Mouse (Mus musculus) hindbrain, embryonic 12.5 days (tissue): ENCODE results near the gene Pkp4. TPM values are rescaled to one million over a fixed set of nuclear protein-coding genes. Genes with fewer than 3 reads are reported as not detected.

Experiments used
- ATAC-seq: fragments of 200-750 bp; cut with Nextera tagmentation; 2 replicates; pipeline ENCODE4 v1.8.0; 2017; ENCODE audit warnings: moderate TSS enrichment; ENCODE audit not compliant: low FRiP score
- H3K27ac ChIP-seq: fragments of 300-500 bp; sonication (generic); 2 replicates; pipeline ENCODE4 v1.5.1; 2016; ENCODE audit warnings: mild to moderate bottlenecking
- H3K27me3 ChIP-seq: fragments of 300-500 bp; sonication (generic); 2 replicates; pipeline ENCODE4 v1.6.1; 2016; ENCODE audit warnings: mild to moderate bottlenecking
- H3K36me3 ChIP-seq: fragments of 300-500 bp; sonication (generic); 2 replicates; pipeline ENCODE4 v1.6.1; 2016; ENCODE audit warnings: mild to moderate bottlenecking
- H3K4me1 ChIP-seq: fragments of 300-500 bp; sonication (generic); 2 replicates; pipeline ENCODE4 v1.6.1; 2016
- H3K4me2 ChIP-seq: fragments of 300-500 bp; sonication (generic); replicated peaks from 2 replicates; pipeline ENCODE4 v1.6.1; 2016; ENCODE audit warnings: mild to moderate bottlenecking
- H3K4me3 ChIP-seq: fragments of 300-500 bp; sonication (generic); 2 replicates; pipeline ENCODE4 v1.5.1; 2016; ENCODE audit warnings: mild to moderate bottlenecking
- H3K9ac ChIP-seq: fragments of 300-500 bp; sonication (generic); 2 replicates; pipeline ENCODE4 v1.6.1; 2016; ENCODE audit warnings: mild to moderate bottlenecking, moderate library complexity
- H3K9me3 ChIP-seq: fragments of 300-500 bp; sonication (generic); replicated peaks from 2 replicates; pipeline ENCODE4 v1.6.1; 2016; ENCODE audit warnings: mild to moderate bottlenecking
- WGBS: fragments of 180-500 bp; shearing (Covaris S2); methylation state at CpG from one replicate; pipeline ENCODE4 v1.1.7; 2016; 5-methylcytosine and 5-hydroxymethylcytosine counted together
- polyA plus RNA-seq: library from polyadenylated mRNA; unstranded; fragments of >200 nt; fragmentation: Nextera tagmentation; extraction: Ambion mirVana; gene quantifications from 2 replicates; pipeline ENCODE4 v1.2.1, GENCODE M21; 2016

Pkp4 gene
- polyA plus RNA-seq, 1 experiment from 2014 or later: 20.0 TPM

DNA sequence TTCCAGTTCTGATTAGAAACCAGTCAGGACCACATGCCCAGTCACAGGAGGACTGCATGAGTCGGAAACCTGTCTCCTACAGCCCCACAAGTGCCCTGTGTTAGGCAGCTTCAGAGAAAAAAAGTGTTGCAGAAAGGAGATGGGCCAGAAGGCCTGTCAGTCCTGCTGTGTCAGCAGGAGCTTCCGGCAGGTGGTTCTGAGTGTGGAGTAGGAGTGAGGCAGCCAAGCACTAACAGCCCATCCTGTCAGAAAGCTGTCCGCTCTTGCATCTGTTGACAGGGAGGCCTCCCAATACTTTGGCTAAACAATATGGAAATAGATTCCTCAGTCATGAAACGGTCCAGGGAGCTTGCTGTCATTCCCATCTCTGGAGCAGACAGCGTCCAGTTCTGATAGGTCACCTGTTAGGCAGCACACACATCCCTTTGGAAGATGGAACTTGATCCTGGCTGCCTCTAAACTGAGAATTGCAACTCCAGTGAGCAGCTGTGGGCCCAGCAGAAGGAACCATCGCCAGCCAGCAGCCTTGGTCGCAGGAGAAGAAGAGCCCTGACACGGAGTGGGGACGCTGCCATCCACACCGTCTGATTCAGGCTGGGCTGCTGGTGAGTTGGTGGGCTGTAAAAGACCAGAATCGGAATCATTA lies 68.7 kb downstream of the Pkp4 start:
- H3K9ac ChIP-seq: no peak overlapping the region
- no peaks in the 10 kb centered on the region; the same call in 1 of the 2 replicates for H3K36me3 ChIP-seq
- no peak overlapping the region for H3K4me2 ChIP-seq
- H3K9me3 ChIP-seq: no peaks in the 10 kb centered on the region
- H3K27ac ChIP-seq: no peak overlapping the region
- 0 out of 2 replicates have a peak, but pooled peaks cover 2% of the 10 kb centered on the region for H3K4me1 ChIP-seq
- no peak overlapping the region for H3K4me3 ChIP-seq
- ATAC-seq: no peak
- no peaks in the 10 kb centered on the region for H3K27me3 ChIP-seq
- WGBS: 86% methylated on average over 11 of the region's 11 CpGs

DNA sequence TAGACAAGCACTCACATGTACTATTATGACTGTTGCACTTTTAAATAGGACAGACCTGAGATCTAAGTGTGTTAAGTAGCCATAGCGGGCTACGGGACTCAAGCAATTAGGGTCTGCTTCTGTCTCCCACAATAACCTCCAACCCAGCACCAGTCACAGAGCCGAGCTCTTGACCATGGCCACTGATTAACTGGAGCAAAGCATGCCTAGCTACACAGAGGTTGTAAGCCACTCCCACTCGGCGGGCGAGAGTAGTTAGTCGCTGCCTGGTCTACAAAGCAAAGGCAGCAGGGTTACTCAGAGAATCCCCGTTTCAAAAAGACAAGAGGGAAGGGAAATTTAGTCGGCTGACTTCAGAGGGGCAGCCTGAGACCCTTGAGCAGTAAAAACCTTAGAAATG lies 70.0 kb downstream of the Pkp4 start:
- no peak overlapping the region for H3K4me2 ChIP-seq
- no peaks in the 10 kb centered on the region for H3K9me3 ChIP-seq
- no peaks in the 10 kb centered on the region; the same call in 1 of the 2 replicates for H3K36me3 ChIP-seq
- no peak overlapping the region for H3K27ac ChIP-seq
- H3K9ac ChIP-seq: no peak overlapping the region
- 0 out of 2 replicates have a peak, but pooled peaks cover 2% of the 10 kb centered on the region for H3K4me1 ChIP-seq
- H3K4me3 ChIP-seq: no peak overlapping the region
- no peak for ATAC-seq
- 41% methylated on average over 9 of the region's 9 CpGs for WGBS
- H3K27me3 ChIP-seq: no peaks in the 10 kb centered on the region

DNA sequence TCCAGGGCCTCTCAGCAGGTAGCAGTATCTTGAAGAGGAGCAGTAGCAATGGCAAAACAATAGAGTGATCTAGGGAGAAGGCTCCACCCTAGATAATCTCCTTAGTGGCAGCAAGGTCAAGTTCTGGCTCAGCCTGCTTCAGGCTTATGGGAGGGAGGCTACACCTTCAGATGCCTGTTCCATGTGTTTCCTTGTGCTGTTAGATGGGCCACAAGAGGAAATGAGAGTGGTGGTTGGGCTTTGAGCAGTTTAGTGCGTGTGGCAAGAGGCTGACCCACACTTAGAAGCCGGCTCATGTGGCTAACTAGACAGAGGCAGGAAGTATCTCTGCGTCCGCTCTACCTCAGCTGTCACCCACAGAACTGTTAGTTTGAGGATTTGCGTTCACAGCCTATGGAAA lies 70.9 kb downstream of the Pkp4 start:
- no peak for ATAC-seq
- Histone ChIP-seq H3K27ac (no peak overlapping the region), H3K36me3 (no peaks in the 10 kb centered on the region; the same call in 1 of the 2 replicates), H3K9me3 (no peaks in the 10 kb centered on the region), H3K4me1 (0 out of 2 replicates have a peak, but pooled peaks cover 2% of the 10 kb centered on the region), H3K27me3 (no peaks in the 10 kb centered on the region), H3K9ac (no peak overlapping the region), H3K4me2 (no peak overlapping the region), H3K4me3 (no peak overlapping the region)
- 90% methylated on average over 5 of the region's 5 CpGs for WGBS

DNA sequence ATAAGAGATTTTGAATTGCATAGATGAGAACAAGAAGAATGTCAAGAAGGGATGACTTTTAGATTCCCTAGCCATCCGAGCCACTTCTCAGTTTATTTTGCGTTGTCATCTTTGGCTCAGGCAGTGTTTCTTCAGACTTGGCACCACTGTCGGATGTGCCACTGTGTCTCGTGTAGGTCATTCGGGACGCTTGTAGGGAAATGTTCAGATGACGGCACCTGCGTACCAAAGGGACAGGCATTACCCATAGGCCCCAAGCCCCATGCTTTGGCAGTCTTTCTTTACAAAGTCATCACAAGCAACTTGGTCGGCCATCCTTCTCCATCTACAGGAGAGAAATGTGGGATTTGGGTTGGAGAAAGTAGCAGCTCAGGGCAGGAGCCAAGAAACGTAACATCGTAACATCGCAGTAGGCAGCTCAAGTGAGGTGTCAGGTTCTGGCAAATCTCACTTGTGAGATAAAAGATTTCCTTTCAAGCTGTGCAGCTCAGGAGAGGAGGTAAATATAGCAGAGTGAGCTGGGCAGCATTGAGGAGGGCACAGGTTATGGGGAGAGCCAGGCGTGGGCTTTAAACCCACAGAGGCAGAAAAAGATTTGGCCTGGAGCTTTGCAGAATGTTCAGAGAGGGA lies 72.8 kb downstream of the Pkp4 start:
- H3K4me2 ChIP-seq: no peak overlapping the region
- 0 out of 2 replicates have a peak, but pooled peaks cover 2% of the 10 kb centered on the region for H3K4me1 ChIP-seq
- no peak overlapping the region for H3K4me3 ChIP-seq
- H3K9ac ChIP-seq: no peak overlapping the region
- H3K36me3 ChIP-seq: no peaks in the 10 kb centered on the region; the same call in 1 of the 2 replicates
- H3K9me3 ChIP-seq: no peaks in the 10 kb centered on the region
- H3K27ac ChIP-seq: no peak overlapping the region
- no peaks in the 10 kb centered on the region for H3K27me3 ChIP-seq
- 92% methylated on average over 13 of the region's 13 CpGs for WGBS
- ATAC-seq: no peak

DNA sequence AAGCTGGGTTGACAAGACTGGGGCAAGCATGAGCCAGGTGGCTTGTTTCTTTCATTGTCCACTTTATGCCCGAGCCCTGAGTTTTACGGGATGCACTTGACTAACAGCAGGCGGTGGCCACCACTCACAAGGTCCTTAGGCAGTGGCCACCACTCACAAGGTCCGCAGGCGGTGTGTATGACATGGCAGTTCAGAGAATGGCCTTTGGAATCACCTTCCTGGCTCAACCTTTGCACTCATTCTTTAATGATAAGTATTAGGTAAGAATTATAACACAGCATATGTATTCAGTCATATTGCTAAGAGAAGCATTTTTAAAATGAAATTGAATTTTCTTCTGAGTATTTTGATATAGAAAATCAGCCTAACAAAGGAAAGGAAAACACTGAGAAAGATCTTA lies 73.3 kb downstream of the Pkp4 start:
- H3K4me2 ChIP-seq: no peak overlapping the region
- H3K27ac ChIP-seq: no peak overlapping the region
- no peak overlapping the region for H3K4me3 ChIP-seq
- no peak overlapping the region for H3K9ac ChIP-seq
- H3K27me3 ChIP-seq: no peaks in the 10 kb centered on the region
- WGBS: 88% methylated on average over 5 of the region's 5 CpGs
- H3K36me3 ChIP-seq: no peaks in the 10 kb centered on the region; the same call in 1 of the 2 replicates
- 0 out of 2 replicates have a peak, but pooled peaks cover 2% of the 10 kb centered on the region for H3K4me1 ChIP-seq
- H3K9me3 ChIP-seq: no peaks in the 10 kb centered on the region
- ATAC-seq: no peak

DNA sequence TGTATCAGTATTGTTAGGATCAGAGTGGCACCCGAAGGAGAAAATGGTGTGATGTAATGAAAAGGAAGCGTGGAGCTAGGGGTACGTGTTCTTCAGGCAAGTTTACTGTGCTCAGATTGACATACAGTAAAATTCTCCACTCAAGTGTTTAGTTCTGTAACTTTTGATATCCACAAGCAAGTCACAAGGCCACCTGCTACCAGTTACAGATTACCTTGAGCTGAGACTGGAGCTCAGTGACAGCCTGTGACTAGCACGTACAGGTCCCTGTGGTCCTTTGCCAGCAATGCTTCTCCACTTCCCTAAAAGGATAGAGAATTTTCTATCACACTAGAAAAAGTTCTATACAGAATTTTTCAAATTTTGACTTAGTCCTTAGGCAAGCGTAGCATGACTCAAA lies 73.9 kb downstream of the Pkp4 start:
- ATAC-seq: no peak
- no peak overlapping the region for H3K4me2 ChIP-seq
- H3K27me3 ChIP-seq: no peaks in the 10 kb centered on the region
- H3K36me3 ChIP-seq: no peaks in the 10 kb centered on the region; the same call in 1 of the 2 replicates
- WGBS: 95% methylated on average over 5 of the region's 5 CpGs
- H3K4me1 ChIP-seq: no peaks in the 10 kb centered on the region
- H3K4me3 ChIP-seq: no peak overlapping the region
- H3K9ac ChIP-seq: no peak overlapping the region
- H3K9me3 ChIP-seq: no peaks in the 10 kb centered on the region
- no peak overlapping the region for H3K27ac ChIP-seq

DNA sequence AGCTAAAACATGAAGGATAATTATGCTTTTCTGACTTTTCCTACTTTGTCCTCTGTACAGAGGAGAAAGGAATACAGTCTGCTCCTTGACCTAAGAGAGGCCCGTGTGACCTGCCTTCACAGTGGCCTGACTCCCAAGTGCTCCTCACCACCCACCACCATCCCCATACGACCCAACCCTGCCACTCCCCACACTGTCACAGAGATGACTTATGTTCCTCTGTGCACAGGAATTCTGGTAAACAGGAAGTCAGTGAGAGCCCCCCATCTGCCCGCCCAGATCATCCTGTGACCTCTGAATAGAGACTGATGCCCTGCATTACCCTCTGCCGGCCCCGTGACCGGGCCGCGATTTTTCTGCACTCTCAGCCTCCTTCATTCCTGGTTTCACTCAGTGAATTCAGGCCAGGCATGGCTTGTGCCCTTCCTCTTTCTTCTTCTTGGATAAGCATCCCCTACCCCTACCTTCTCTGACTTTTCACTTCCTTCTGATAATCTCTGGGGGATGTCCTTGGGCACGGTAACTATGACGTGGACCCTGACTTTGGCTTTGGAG lies 79.3 kb downstream of the Pkp4 start:
- no peak for ATAC-seq
- no peak overlapping the region for H3K27ac ChIP-seq
- WGBS: 87% methylated on average over 10 of the region's 10 CpGs
- no peaks in the 10 kb centered on the region for H3K27me3 ChIP-seq
- H3K36me3 ChIP-seq: 0 out of 2 replicates have a peak, but pooled peaks cover 3% of the 10 kb centered on the region
- H3K4me1 ChIP-seq: no peaks in the 10 kb centered on the region
- H3K4me2 ChIP-seq: no peak overlapping the region
- no peaks in the 10 kb centered on the region for H3K9me3 ChIP-seq
- no peak overlapping the region for H3K4me3 ChIP-seq
- no peak overlapping the region for H3K9ac ChIP-seq

DNA sequence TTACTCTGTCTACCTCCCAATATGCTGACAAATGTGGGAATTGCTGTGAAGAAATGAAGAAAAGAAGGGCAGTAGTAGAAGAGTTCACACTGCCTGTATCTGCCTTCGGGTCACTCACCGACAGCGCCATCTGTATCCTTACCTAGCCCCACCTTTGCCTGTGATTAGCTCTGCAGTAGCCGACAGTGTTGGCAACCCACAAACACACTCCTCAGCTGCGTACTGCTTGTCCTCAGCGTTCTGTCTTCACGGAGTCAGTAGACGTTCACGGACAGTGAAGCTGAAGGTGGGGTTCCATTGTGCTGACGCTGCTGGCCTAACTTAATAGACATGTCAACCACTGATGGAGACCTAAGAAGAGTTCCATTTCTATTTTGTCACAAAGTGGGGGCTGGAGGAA lies 81.5 kb downstream of the Pkp4 start:
- Histone ChIP-seq H3K9ac (no peak overlapping the region), H3K27ac (no peak overlapping the region), H3K36me3 (0 out of 2 replicates have a peak, but pooled peaks cover 3% of the 10 kb centered on the region), H3K9me3 (no peaks in the 10 kb centered on the region), H3K4me3 (no peak overlapping the region), H3K4me1 (no peaks in the 10 kb centered on the region), H3K4me2 (no peak overlapping the region), H3K27me3 (no peaks in the 10 kb centered on the region)
- WGBS: 92% methylated on average over 10 of the region's 10 CpGs
- ATAC-seq: no peak; the same call in 1 of the 2 replicates

DNA sequence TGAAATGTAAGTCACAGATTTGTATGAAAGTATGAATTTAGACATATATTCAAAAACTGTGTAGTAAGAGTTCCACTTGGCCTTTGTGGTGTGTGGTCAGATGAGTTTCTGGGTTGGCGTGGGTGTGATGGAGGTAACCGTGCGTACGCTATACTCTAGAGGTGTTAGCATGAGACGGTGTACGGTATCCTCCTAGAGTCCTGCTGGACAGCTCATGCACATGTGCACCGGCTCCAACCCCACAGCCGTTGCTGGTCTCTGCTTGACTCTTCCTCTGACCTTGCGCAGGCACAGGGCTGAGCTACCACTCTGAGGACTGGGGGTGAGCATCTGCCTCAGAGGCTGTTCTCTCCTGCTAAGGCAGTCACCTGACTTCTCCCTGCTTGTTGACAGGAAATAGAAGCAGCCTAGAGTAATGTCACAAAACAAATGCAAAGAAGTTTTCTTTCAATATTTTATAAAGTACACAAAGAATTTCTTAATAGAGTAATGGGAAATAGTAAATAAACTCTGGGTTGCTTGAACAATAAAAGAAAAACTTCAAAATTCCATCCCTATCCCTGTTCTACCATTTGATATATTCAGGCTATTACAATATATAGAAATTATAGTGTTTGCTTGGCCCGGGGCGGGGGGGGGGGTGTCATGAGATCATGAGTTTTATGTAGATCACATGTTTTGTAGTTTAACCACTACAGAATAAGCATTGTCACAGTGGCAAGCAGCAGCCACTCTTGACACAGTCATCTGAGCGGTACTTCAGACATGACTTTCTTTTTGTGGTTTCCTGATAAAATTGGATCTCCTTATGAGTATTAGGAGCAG lies 83.8 kb downstream of the Pkp4 start:
- WGBS: 95% methylated on average over 12 of the region's 12 CpGs
- Histone ChIP-seq H3K27me3 (no peaks in the 10 kb centered on the region), H3K9me3 (no peaks in the 10 kb centered on the region), H3K4me3 (no peak overlapping the region), H3K9ac (no peak overlapping the region), H3K4me1 (no peaks in the 10 kb centered on the region), H3K27ac (no peak overlapping the region), H3K4me2 (no peak overlapping the region), H3K36me3 (0 out of 2 replicates have a peak, but pooled peaks cover 3% of the 10 kb centered on the region)
- ATAC-seq: no peak

DNA sequence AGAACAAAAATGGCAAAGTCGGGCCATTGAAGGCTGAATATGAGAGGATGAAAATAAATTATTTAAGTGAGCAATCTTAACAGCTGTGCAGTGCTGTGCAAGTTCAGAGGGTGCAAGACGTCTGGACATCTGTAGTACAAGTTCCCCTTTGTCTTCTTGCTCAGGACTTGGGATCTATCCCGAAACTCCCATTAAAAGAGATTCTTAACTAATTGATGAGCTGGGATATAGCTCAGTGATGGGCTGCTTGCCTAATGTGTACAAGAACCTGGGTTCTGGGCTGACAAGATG lies 84.4 kb downstream of the Pkp4 start:
- Histone ChIP-seq H3K9ac (no peak overlapping the region), H3K4me1 (no peaks in the 10 kb centered on the region), H3K27ac (no peak overlapping the region), H3K27me3 (no peaks in the 10 kb centered on the region), H3K9me3 (no peaks in the 10 kb centered on the region), H3K4me3 (no peak overlapping the region), H3K4me2 (no peak overlapping the region), H3K36me3 (0 out of 2 replicates have a peak, but pooled peaks cover 3% of the 10 kb centered on the region)
- ATAC-seq: no peak
- 85% methylated on average over 3 of the region's 3 CpGs for WGBS

DNA sequence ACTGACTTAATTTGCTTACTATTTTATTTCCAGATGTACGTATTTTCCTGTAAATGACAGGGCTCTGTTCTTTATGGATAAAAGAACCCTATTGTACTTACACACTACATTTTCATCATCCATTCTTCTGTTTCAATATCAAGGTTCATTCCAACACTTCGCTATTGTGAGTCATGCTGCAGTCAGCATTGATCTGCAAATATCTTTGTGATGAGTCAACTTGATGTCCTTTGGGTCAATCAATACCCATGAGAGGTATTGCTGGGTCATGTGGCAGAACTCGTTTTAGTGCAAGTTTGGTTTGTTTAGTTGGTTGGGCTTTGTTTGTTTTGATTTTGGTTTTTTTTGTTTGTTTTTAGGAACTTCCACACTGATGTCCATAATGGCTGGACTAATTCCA lies 88.2 kb downstream of the Pkp4 start:
- no peaks in the 10 kb centered on the region for H3K27me3 ChIP-seq
- H3K36me3 ChIP-seq: no peaks in the 10 kb centered on the region
- H3K4me1 ChIP-seq: no peaks in the 10 kb centered on the region
- H3K9me3 ChIP-seq: no peaks in the 10 kb centered on the region
- H3K4me2 ChIP-seq: no peak overlapping the region
- ATAC-seq: no peak
- no peak overlapping the region for H3K9ac ChIP-seq
- no peak overlapping the region for H3K4me3 ChIP-seq
- WGBS: 81% methylated on average over 3 of the region's 3 CpGs
- H3K27ac ChIP-seq: no peak overlapping the region

DNA sequence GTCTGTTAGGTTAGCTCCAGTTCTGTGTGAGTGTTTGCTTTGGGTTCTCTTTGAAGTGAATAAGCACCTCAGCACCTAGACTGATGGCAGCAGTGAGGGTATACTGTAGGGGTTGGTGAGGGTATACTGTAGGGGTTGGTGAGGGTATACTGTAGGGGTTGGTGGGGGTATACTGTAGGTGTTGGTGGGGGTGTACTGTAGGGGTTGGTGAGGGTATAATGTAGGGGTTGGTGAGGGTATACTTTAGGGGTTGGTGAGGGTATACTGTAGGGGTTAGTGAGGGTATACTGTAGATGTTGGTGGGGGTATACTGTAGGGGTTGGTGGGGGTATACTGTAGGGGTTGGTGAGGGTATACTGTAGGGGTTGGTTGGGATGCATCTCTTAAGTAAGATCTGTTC lies 92.2 kb downstream of the Pkp4 start:
- H3K9ac ChIP-seq: no peak overlapping the region
- H3K27ac ChIP-seq: no peak overlapping the region
- ATAC-seq: no peak
- no peak overlapping the region for H3K4me3 ChIP-seq
- H3K4me2 ChIP-seq: no peak overlapping the region
- no peaks in the 10 kb centered on the region for H3K27me3 ChIP-seq
- no peaks in the 10 kb centered on the region for H3K9me3 ChIP-seq
- H3K4me1 ChIP-seq: no peaks in the 10 kb centered on the region
- H3K36me3 ChIP-seq: no peaks in the 10 kb centered on the region
